Mouse (Mus musculus) neural tube, embryonic 11.5 days (tissue): Measurements from ENCODE around the gene Lingo2. TPM values are rescaled to one million over a fixed set of nuclear protein-coding genes. Genes with fewer than 3 reads are reported as not detected.

Experiments used
- ATAC-seq: fragments of 200-750 bp; cut with Nextera tagmentation; 2 replicates; pipeline ENCODE4 v1.8.0; 2017; ENCODE audit warnings: moderate number of reproducible peaks, mild to moderate bottlenecking, moderate TSS enrichment, moderate library complexity; ENCODE audit not compliant: insufficient read depth, low FRiP score, low TSS enrichment
- DNase-seq: peaks from one replicate; pipeline ENCODE4 v3.0.0-alpha.2; 2015; ENCODE audit warnings: low spot score
- H3K27ac ChIP-seq: fragments of 300-500 bp; sonication (generic); 2 replicates; pipeline ENCODE4 v1.5.1; 2014; ENCODE audit warnings: low read depth, mild to moderate bottlenecking, low read length
- H3K27me3 ChIP-seq: fragments of 300-500 bp; sonication (generic); 2 replicates; pipeline ENCODE4 v1.6.1; 2014; ENCODE audit warnings: mild to moderate bottlenecking, low read length, mixed read lengths; ENCODE audit not compliant: control insufficient read depth, insufficient read depth
- H3K36me3 ChIP-seq: fragments of 300-500 bp; sonication (generic); 2 replicates; pipeline ENCODE4 v1.6.1; 2014; ENCODE audit warnings: mild to moderate bottlenecking, low read length, moderate library complexity, mixed read lengths; ENCODE audit not compliant: control insufficient read depth, insufficient read depth
- H3K4me1 ChIP-seq: fragments of 300-500 bp; sonication (generic); 2 replicates; pipeline ENCODE4 v1.6.1; 2014; ENCODE audit warnings: low read length, mixed read lengths; ENCODE audit not compliant: control insufficient read depth, insufficient read depth
- H3K4me2 ChIP-seq: fragments of 300-500 bp; sonication (generic); 2 replicates; pipeline ENCODE4 v1.6.1; 2014; ENCODE audit warnings: low read depth, mild to moderate bottlenecking, moderate library complexity
- H3K4me3 ChIP-seq: fragments of 300-500 bp; sonication (generic); 2 replicates; pipeline ENCODE4 v1.5.1; 2014; ENCODE audit warnings: low read depth, low read length
- H3K9ac ChIP-seq: fragments of 300-500 bp; sonication (generic); 2 replicates; pipeline ENCODE4 v1.6.1; 2014; ENCODE audit warnings: mild to moderate bottlenecking, low read length
- H3K9me3 ChIP-seq: fragments of 300-500 bp; sonication (generic); 2 replicates; pipeline ENCODE4 v1.6.1; 2016; ENCODE audit warnings: low read length; ENCODE audit not compliant: control insufficient read depth
- WGBS: fragments of 180-500 bp; shearing (Covaris S2); extraction: QIAGEN DNeasy Blood & Tissue Kit; methylation state at CpG from one replicate; pipeline ENCODE4 v1.1.7; 2014; 5-methylcytosine and 5-hydroxymethylcytosine counted together
- polyA plus RNA-seq: library from polyadenylated mRNA; unstranded; fragments of >200 nt; fragmentation: Nextera tagmentation; extraction: Ambion mirVana; gene quantifications from 2 replicates; pipeline ENCODE4 v1.2.1, GENCODE M21; 2014

The Lingo2 gene
- polyA plus RNA-seq, 1 experiment from 2014 or later: 2.5 TPM

DNA sequence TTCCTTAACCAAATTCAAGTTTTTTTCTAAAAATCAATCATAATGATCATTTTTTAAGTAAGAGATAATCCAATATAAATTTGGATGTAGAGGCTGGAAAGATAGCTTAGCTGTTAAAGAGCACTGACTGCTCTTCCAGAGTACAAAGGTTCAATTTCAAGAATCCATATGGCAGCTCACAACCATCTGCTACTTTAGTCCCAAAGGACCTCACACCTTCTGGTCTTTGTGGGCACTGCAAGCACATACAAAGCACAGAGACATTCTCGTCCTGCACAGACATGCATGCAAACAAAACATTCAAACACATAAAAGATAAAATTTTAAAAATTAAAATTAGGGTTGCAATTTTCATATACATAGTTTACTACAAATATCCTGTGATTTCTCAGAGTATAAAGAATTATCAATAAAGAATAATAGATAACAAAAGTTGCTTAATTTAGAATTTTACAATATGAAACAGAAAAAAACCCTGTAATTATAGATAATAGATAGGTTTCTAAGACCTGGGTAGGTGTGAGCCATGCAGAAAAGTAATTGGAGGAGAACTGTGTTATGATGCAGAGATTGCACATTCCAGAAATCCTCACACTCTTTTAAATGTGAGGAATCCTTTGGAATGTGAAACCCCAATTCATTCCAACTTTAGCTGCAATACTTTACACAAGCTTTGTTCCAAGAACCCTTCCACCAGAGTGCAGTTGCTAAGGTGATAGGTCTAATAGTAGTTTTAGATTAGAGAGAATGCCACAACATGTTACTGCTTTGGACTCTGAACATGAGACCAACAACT lies 1053.6 kb downstream of the Lingo2 start:
- H3K4me3 ChIP-seq: no peak overlapping the region
- H3K27ac ChIP-seq: no peak overlapping the region
- no peak overlapping the region for H3K4me2 ChIP-seq
- DNase-seq (no peak), ATAC-seq (no peak)
- no peak overlapping the region for H3K9ac ChIP-seq
- no peaks in the 10 kb centered on the region for H3K27me3 ChIP-seq
- H3K9me3 ChIP-seq: no peaks in the 10 kb centered on the region
- 49% methylated on average over 1 of the region's 1 CpGs for WGBS
- no peaks in the 10 kb centered on the region for H3K4me1 ChIP-seq
- no peaks in the 10 kb centered on the region for H3K36me3 ChIP-seq

DNA sequence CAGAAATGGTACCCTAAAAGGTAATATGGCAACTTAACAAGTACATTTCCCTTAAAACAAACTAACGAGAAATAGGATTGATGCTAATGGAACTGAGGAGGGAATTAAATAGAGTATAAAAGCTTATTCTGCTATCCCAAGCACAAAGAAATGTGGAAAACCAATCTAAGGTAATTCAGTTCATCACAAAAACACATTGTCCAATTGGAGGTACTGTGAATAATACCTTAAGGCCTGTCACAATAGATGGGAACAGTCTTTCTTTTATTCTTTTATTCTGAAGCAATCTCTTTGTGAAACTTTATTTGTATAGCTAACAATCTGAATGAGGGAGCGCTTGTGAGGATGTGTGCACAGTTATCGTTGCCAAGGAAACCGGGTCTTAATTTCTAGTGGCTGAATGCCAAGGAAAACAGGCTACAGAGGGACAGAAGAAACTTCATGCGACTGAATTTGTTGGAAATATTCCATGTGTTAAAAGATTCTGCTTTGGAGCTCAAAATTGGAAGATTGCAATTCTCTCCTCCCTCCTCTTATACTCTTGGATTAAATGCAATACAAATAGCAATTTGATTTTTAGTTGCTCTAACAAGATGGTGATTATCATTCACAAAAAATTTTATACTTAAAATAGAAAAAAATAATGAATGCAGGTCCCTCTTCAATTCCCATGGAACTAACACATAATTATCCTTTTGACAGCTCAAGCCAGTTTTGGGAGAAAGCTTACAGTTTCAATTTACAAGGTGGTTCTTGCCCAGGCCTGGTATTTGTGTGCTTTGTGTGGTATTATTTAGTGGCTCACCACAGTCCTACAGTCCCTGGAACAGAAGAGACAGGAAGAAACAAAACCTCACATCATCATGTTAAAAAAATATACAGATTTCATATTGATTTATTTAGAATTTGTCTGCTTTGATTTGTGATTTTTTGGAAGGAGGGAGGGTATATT lies 1065.7 kb downstream of the Lingo2 start:
- DNase-seq (peak; percentile 52), ATAC-seq (peak; percentile 54)
- H3K27ac ChIP-seq: no peak overlapping the region
- H3K9me3 ChIP-seq: no peaks in the 10 kb centered on the region
- 44% methylated on average over 5 of the region's 5 CpGs for WGBS
- no peak overlapping the region for H3K9ac ChIP-seq
- no peak overlapping the region for H3K4me2 ChIP-seq
- no peak overlapping the region for H3K4me3 ChIP-seq
- no peaks in the 10 kb centered on the region for H3K36me3 ChIP-seq
- no peaks in the 10 kb centered on the region for H3K4me1 ChIP-seq
- H3K27me3 ChIP-seq: no peaks in the 10 kb centered on the region

DNA sequence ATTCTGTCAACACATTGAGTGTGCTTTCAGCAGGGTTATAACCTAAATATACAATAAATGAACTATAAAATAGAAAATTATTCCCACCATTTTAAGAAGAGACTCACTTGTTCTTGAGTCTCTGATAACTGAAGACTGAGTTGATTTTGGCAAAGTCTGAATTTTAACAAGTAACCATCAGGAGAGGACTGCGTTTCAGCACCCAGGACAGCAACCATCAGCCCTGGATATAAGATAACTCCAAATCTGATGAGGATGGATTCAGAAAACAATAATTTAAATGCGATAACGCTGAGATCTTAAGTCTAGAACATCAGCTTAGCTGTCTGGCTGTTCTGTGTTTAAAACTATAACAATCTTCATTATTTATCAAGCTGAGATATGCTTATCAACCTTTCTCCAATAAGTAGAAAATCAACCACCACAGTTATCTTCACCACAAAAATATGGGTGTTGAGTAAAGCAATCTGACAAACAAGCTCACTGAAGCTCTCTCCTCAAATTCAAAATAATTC lies 1066.5 kb downstream of the Lingo2 start:
- no peak for ATAC-seq
- 59% methylated on average over 3 of the region's 3 CpGs for WGBS

DNA sequence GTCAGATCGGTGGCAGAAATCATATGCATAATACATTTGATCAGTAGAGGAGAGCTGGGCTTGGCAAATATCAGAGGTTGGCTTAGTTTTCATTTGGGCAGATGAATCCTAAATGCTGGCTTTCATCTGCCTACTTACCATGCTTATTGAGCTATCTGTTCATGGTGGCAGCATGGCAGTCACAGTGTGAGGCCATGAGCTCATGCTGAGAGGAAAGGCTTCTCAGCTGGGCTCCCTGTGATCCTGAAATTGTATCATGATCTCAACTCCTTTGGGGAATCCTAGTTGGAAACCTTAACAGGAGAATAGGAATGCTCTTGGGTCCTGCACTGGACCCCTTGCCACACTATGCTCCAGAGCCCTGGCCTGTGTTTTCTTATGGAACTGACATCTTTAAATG lies 1105.0 kb downstream of the Lingo2 start:
- H3K9ac ChIP-seq: no peak overlapping the region
- ATAC-seq (no peak), DNase-seq (no peak)
- no peak overlapping the region for H3K4me2 ChIP-seq
- H3K9me3 ChIP-seq: no peaks in the 10 kb centered on the region
- H3K27ac ChIP-seq: no peak overlapping the region
- no peaks in the 10 kb centered on the region for H3K4me1 ChIP-seq
- WGBS: 88% methylated on average over 1 of the region's 1 CpGs
- H3K27me3 ChIP-seq: no peaks in the 10 kb centered on the region
- no peaks in the 10 kb centered on the region for H3K36me3 ChIP-seq
- no peak overlapping the region for H3K4me3 ChIP-seq

More for the DNA sequence above, 1066.5 kb downstream of the Lingo2 start:
- no peaks in the 10 kb centered on the region for H3K4me1 ChIP-seq
- H3K9ac ChIP-seq: no peak overlapping the region
- no peak overlapping the region for H3K4me2 ChIP-seq
- no peak overlapping the region for H3K4me3 ChIP-seq
- DNase-seq: peak; percentile 50
- H3K36me3 ChIP-seq: no peaks in the 10 kb centered on the region
- H3K27me3 ChIP-seq: no peaks in the 10 kb centered on the region
- H3K9me3 ChIP-seq: no peaks in the 10 kb centered on the region
- H3K27ac ChIP-seq: no peak overlapping the region

DNA sequence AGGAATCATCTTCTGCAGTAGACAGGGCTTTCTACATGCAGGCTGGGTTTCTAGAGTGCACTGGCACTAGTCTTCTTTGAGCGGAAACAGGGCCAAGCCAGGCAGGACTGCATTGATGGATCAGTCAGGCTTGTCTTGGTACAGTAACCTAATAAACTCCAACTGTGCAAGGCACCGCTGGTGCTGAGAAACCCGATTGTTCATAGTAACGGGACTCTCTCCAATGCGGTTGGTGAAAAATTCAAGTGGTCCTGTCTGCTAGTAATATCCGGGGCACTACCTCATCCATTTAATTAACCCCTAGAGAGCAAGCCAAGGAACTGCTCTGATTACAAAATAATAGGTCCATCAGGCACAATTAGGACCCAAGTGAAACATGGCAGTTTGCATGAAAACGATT lies 1106.4 kb downstream of the Lingo2 start:
- Histone ChIP-seq H3K36me3 (no peaks in the 10 kb centered on the region), H3K9ac (no peak overlapping the region), H3K9me3 (no peaks in the 10 kb centered on the region), H3K27ac (no peak overlapping the region), H3K4me1 (no peaks in the 10 kb centered on the region), H3K4me2 (no peak overlapping the region), H3K4me3 (no peak overlapping the region), H3K27me3 (no peaks in the 10 kb centered on the region)
- DNase-seq: no peak
- ATAC-seq: no peak
- WGBS: 63% methylated on average over 7 of the region's 7 CpGs

DNA sequence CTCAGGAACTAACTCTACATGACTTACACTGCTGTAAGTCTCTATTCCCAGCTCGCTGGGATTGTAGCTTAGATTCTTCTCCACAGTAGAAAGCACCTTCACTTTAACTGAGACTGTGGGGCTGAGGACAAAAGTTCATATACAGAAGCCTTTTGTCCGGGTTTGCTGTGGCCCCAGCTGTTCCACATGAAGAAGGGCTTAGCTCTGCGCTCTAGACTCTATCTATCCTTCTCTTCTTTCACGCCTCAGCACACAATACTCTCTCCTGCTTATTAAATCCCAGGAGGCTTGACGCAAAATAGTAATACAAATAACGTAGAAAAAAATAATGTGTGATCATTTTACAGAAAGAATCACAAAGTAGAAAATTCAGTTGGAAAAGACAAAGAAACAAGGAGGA lies 1107.0 kb downstream of the Lingo2 start:
- Histone ChIP-seq H3K9ac (no peak overlapping the region), H3K4me1 (no peaks in the 10 kb centered on the region), H3K27me3 (no peaks in the 10 kb centered on the region), H3K9me3 (no peaks in the 10 kb centered on the region), H3K4me3 (no peak overlapping the region), H3K36me3 (no peaks in the 10 kb centered on the region), H3K4me2 (no peak overlapping the region), H3K27ac (no peak overlapping the region)
- DNase-seq: no peak
- ATAC-seq: no peak
- WGBS: 71% methylated on average over 6 of the region's 6 CpGs

DNA sequence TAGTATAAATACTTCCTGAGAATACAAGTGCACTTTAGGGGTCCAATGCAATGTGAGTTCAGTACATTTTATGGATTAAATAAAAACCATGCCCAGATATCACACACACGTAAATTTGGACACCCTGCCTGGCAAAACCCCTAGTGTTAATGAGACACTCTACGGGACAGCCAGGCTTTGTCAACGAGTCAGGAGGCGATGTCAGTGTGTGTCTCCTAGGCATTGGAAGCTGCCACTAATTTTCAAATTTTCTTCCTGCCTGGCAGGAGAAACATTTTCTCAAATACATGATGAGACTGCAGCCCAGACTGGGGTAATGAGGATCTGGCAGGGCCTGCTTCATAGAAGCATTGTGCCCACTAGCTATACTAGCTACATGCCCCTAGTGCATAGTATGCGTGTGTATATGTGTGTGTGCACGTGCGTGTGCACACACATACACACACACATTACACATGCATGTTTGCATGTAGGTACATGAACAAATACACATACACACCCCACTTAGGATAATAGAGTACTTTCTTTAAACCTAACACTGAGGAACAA lies 1128.2 kb downstream of the Lingo2 start:
- Histone ChIP-seq H3K4me3 (no peak overlapping the region), H3K9ac (no peak overlapping the region), H3K36me3 (no peaks in the 10 kb centered on the region), H3K4me2 (no peak overlapping the region), H3K27me3 (no peaks in the 10 kb centered on the region), H3K27ac (no peak overlapping the region), H3K9me3 (no peaks in the 10 kb centered on the region), H3K4me1 (no peaks in the 10 kb centered on the region)
- DNase-seq (no peak), ATAC-seq (no peak)
- 87% methylated on average over 7 of the region's 7 CpGs for WGBS

DNA sequence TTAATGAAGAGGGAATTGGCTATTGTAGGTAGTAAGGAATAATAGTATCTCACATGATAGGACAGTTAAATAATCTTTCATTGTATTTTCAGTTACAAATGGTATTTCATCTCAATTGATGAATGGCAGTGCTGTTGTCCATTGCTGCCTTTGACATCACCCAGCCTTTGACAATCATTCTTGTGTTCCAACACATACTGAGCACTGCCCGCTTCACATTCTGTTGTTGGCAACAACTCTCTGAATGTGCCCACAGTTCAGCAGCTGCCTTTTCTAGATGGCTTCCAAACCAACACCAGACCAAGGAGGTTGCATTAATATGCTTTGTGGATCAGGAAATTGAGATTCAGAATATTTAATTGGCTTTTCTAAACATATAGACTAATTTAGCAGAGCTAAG lies 1130.8 kb downstream of the Lingo2 start:
- no peak overlapping the region for H3K9ac ChIP-seq
- H3K36me3 ChIP-seq: no peaks in the 10 kb centered on the region
- no peaks in the 10 kb centered on the region for H3K27me3 ChIP-seq
- no peak overlapping the region for H3K27ac ChIP-seq
- DNase-seq (no peak), ATAC-seq (no peak)
- H3K4me3 ChIP-seq: no peak overlapping the region
- no peaks in the 10 kb centered on the region for H3K9me3 ChIP-seq
- H3K4me1 ChIP-seq: no peaks in the 10 kb centered on the region
- 92% methylated on average over 1 of the region's 1 CpGs for WGBS
- no peak overlapping the region for H3K4me2 ChIP-seq
